Mouse (Mus musculus) limb, embryonic 12.5 days (tissue): ENCODE results near the gene Sgf29. TPM values are rescaled to one million over a fixed set of nuclear protein-coding genes. Genes with fewer than 3 reads are reported as not detected.
A peak's percentile ranks its signal among the peaks of the same experiment; 100 is the strongest.

ENCODE experiments used
- ATAC-seq: fragments of 200-750 bp; cut with Nextera tagmentation; 2 replicates; pipeline ENCODE4 v1.8.0; 2017; ENCODE audit warnings: low read depth, moderate TSS enrichment; ENCODE audit not compliant: insufficient number of reproducible peaks, insufficient read depth, low FRiP score, low TSS enrichment
- H3K27ac ChIP-seq: fragments of 300-500 bp; sonication (generic); 2 replicates; pipeline ENCODE4 v1.5.1; 2016; ENCODE audit warnings: mild to moderate bottlenecking, moderate library complexity
- H3K27me3 ChIP-seq: fragments of 300-500 bp; sonication (generic); 2 replicates; pipeline ENCODE4 v1.6.1; 2016; ENCODE audit warnings: mild to moderate bottlenecking, moderate library complexity
- H3K36me3 ChIP-seq: fragments of 300-500 bp; sonication (generic); 2 replicates; pipeline ENCODE4 v1.6.1; 2016; ENCODE audit warnings: mild to moderate bottlenecking, moderate library complexity
- H3K4me1 ChIP-seq: fragments of 300-500 bp; sonication (generic); replicated peaks from 2 replicates; pipeline ENCODE4 v1.6.1; 2016
- H3K4me2 ChIP-seq: fragments of 300-500 bp; sonication (generic); 2 replicates; pipeline ENCODE4 v1.6.1; 2016; ENCODE audit warnings: mild to moderate bottlenecking, moderate library complexity
- H3K4me3 ChIP-seq: fragments of 300-500 bp; sonication (generic); replicated peaks from 2 replicates; pipeline ENCODE4 v1.5.1; 2016; ENCODE audit warnings: mild to moderate bottlenecking
- H3K9ac ChIP-seq: fragments of 300-500 bp; sonication (generic); replicated peaks from 2 replicates; pipeline ENCODE4 v1.6.1; 2016; ENCODE audit warnings: mild to moderate bottlenecking, moderate library complexity
- H3K9me3 ChIP-seq: fragments of 300-500 bp; sonication (generic); 2 replicates; pipeline ENCODE4 v1.6.1; 2016; ENCODE audit warnings: mild to moderate bottlenecking, moderate library complexity
- WGBS: fragments of 180-500 bp; shearing (Covaris S2); methylation state at CpG from one replicate; pipeline ENCODE4 v1.1.7; 2016; 5-methylcytosine and 5-hydroxymethylcytosine counted together
- polyA plus RNA-seq: library from polyadenylated mRNA; unstranded; fragments of >200 nt; fragmentation: Nextera tagmentation; extraction: Ambion mirVana; gene quantifications from 2 replicates; pipeline ENCODE4 v1.2.1, GENCODE M21; 2016

Sgf29 gene
- 47.7 and 49.1 TPM in 2 replicates for polyA plus RNA-seq

DNA sequence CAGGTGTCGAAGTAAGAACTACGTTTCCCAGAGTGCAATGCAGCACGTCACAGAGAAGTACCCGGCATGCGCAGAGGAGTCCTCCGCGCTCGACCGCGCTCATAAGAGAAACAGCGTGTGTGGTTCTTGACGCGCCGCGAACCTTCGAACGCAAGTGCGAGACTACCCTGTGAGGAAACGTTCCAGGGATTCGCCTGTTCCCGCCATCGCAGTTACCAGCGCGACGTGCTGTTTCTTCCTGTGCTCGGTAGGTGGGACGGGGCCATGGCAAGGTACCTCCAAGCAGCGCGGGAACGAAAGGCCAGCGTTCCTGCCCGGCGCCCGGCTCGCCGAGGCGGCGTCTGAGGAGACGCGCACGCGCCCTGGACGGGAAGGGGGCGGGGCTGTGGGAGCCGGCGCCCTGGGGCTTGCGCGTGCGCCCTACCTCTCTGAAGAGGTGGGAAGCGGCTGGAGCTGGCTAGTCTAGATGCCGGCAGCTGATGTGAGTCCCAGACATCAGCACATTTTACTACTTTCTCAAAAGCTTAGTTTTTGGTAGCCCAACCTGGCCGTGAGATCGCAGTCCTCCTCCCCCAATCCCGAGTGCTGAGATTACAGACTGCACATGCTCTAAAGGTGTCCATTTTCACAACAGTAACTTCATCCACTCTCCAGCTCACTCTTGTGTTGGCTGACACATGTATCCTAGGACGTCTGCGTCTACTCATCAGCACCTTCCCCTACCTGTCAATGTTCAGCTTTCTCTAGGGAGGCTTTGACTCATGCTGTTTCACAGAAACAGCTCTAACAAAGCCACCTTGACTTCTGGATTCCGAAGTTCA is at the start of gene Sgf29:
Gene Sgf29, plus strand, starts transcription at position 79 of the 821 bp plus-strand sequence.
- Histone ChIP-seq H3K27ac (peak within 1 kb of the TSS; percentile 86), H3K9ac (peak within 1 kb of the TSS; percentile 57), H3K4me3 (peak within 1 kb of the TSS; percentile 56), H3K9me3 (no peaks in the 10 kb centered on the region), H3K4me1 (0 out of 2 replicates have a peak, but pooled peaks cover 10% of the 10 kb centered on the region), H3K4me2 (peak within 1 kb of the TSS; percentile 74), H3K27me3 (no peaks in the 10 kb centered on the region), H3K36me3 (no peaks in the 10 kb centered on the region)
- ATAC-seq, result peak; percentile 98
- WGBS, result 1% methylated on average over 57 of the region's 57 CpGs

- no peak overlapping the region for H3K4me3 ChIP-seq
- no peak overlapping the region for H3K9ac ChIP-seq
- H3K4me2 ChIP-seq, result no peak overlapping the region
- WGBS, result 47% methylated on average over 3 of the region's 5 CpGs
- H3K36me3 ChIP-seq, result no peaks in the 10 kb centered on the region
- no peaks in the 10 kb centered on the region for H3K4me1 ChIP-seq
- no peak overlapping the region for H3K27ac ChIP-seq
- ATAC-seq, result no peak
- no peaks in the 10 kb centered on the region for H3K27me3 ChIP-seq
- H3K9me3 ChIP-seq, result no peaks in the 10 kb centered on the region
These were observed 47.2 kb upstream of the Sgf29 start for GRCm38 (mm10) chr7:126601896-126602295.

DNA sequence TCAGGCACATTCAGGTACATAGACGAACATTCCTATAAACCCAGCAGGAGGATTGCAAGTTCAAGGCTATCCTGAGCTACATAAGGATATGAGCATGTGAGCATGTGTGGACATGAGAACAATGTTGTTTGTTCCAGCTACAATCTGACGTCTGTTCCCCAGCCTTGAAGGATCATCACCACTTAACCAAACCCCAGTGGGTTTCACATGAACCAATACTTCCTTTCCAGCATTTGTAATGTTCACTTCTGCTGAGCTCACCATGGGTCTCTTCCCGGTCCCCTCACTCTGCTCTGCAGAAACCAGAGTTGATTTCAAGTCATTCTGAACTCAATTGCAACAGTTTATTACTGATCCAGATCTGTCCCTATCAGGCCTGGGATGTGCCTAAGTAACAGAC is 46.5 kb upstream of the Sgf29 start:
- 78% methylated on average over 3 of the region's 3 CpGs for WGBS
- ATAC-seq, result no peak

DNA sequence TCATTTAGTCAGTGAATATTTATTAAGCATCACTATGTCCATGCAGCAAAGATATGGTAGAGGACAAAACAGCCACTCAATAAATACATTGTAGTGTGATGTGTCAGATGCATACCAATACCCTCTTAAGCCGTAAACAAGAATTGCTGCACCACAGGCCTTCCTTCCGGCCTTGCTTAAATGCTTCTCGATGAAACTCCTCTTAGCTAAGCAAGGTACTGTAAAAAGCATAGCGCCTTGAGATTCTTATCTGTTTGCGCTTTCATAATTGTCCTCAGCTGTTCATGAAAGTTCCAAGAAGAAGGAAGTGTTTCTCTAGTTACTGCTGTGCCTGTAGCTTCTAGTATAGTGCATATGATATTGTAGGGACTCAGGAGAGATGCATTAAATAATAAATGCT is 42.5 kb upstream of the Sgf29 start:
- Histone ChIP-seq H3K9ac (no peak overlapping the region), H3K4me2 (no peak overlapping the region), H3K4me1 (no peaks in the 10 kb centered on the region), H3K27ac (no peak overlapping the region), H3K36me3 (no peaks in the 10 kb centered on the region), H3K9me3 (no peaks in the 10 kb centered on the region), H3K27me3 (no peaks in the 10 kb centered on the region; the same call in 1 of the 2 replicates), H3K4me3 (no peak overlapping the region)
- 72% methylated on average over 5 of the region's 5 CpGs for WGBS
- ATAC-seq, result no peak

More for the DNA sequence above, 46.5 kb upstream of the Sgf29 start:
- no peak overlapping the region for H3K4me2 ChIP-seq
- no peaks in the 10 kb centered on the region for H3K4me1 ChIP-seq
- H3K36me3 ChIP-seq, result no peaks in the 10 kb centered on the region
- H3K27me3 ChIP-seq, result no peaks in the 10 kb centered on the region
- no peak overlapping the region for H3K27ac ChIP-seq
- H3K4me3 ChIP-seq, result no peak overlapping the region
- H3K9ac ChIP-seq, result no peak overlapping the region
- no peaks in the 10 kb centered on the region for H3K9me3 ChIP-seq

GRCm38 (mm10) chr7:126607064-126607463 is 42.0 kb upstream of the Sgf29 start:
- no peak for ATAC-seq
- Histone ChIP-seq H3K36me3 (no peaks in the 10 kb centered on the region), H3K4me2 (no peak overlapping the region), H3K4me3 (no peak overlapping the region), H3K4me1 (no peaks in the 10 kb centered on the region), H3K9ac (no peak overlapping the region), H3K9me3 (no peaks in the 10 kb centered on the region), H3K27me3 (no peaks in the 10 kb centered on the region; the same call in 1 of the 2 replicates), H3K27ac (no peak overlapping the region)
- WGBS, result 73% methylated on average over 3 of the region's 3 CpGs

- Histone ChIP-seq H3K4me1 (no peaks in the 10 kb centered on the region), H3K27ac (no peak overlapping the region)
These were observed 41.3 kb upstream of the Sgf29 start for GRCm38 (mm10) chr7:126607796-126608195.

GRCm38 (mm10) chr7:126612736-126613135 is 36.4 kb upstream of the Sgf29 start:
- Histone ChIP-seq H3K4me2 (no peak overlapping the region), H3K27me3 (no peaks in the 10 kb centered on the region; the same call in 1 of the 2 replicates), H3K27ac (no peak overlapping the region), H3K4me3 (no peak overlapping the region), H3K9ac (no peak overlapping the region), H3K36me3 (no peaks in the 10 kb centered on the region), H3K4me1 (no peaks in the 10 kb centered on the region), H3K9me3 (no peaks in the 10 kb centered on the region)
- 75% methylated on average over 3 of the region's 3 CpGs for WGBS
- no peak for ATAC-seq

More at GRCm38 (mm10) chr7:126607796-126608195, 41.3 kb upstream of the Sgf29 start:
- H3K4me3 ChIP-seq, result no peak overlapping the region
- ATAC-seq, result no peak
- no peaks in the 10 kb centered on the region for H3K9me3 ChIP-seq
- H3K27me3 ChIP-seq, result no peaks in the 10 kb centered on the region; the same call in 1 of the 2 replicates
- H3K4me2 ChIP-seq, result no peak overlapping the region
- WGBS, result 86% methylated on average over 5 of the region's 5 CpGs
- no peak overlapping the region for H3K9ac ChIP-seq
- no peaks in the 10 kb centered on the region for H3K36me3 ChIP-seq

GRCm38 (mm10) chr7:126616707-126617106 is 32.4 kb upstream of the Sgf29 start:
- 70% methylated on average over 3 of the region's 3 CpGs for WGBS
- Histone ChIP-seq H3K27ac (no peak overlapping the region), H3K36me3 (no peaks in the 10 kb centered on the region), H3K4me2 (no peak overlapping the region), H3K27me3 (no peaks in the 10 kb centered on the region), H3K9me3 (no peaks in the 10 kb centered on the region), H3K4me3 (no peak overlapping the region), H3K4me1 (no peaks in the 10 kb centered on the region), H3K9ac (no peak overlapping the region)
- no peak for ATAC-seq

GRCm38 (mm10) chr7:126619559-126620275 is 29.4 kb upstream of the Sgf29 start:
- H3K27ac ChIP-seq, result no peak overlapping the region

DNA sequence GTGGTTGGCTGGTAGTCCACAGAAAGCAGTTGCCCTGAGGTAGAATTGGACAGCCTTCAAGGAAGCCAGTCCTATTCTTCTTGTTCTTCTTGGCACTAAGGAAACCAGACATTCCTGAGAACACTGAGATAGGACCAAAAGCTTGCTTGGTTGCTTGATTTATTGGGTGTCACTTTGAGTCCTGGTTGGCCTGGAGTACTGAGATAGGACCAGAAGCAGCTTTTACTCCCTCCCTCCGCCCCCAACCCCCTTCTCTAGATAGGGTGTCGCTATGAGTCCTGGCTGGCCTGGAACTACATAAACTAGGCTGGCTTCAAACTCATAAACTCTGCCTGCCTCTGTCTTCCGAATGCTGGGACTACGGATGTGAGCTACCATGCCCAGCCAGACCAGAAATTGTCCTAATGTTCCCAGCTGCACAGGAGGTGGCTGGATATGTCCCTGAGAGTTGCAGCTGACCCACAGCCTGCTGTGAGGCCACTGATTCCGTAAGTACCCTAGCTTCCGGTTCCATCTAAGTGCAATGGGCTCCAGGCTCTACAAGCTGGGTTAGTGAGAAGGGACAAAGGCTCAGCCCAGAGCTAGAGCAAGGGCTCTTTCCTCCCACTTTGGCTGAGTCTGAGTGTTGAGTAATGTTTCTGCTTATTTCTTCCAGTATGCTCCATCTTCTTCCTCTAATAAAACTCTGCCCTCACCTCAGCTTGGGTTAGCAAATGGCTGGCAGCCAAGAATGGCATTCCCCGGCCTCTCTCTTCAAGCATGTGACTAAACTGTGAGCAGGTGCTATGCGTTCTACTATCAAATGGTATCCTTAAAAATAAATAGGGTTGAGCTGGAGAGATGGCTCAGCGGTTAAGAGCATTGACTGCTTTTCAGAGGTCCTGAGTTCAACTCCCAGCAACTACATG is 27.4 kb upstream of the Sgf29 start:
- no peaks in the 10 kb centered on the region for H3K36me3 ChIP-seq
- no peak overlapping the region for H3K4me3 ChIP-seq
- 0 out of 2 replicates have a peak, but pooled peaks cover 4% of the 10 kb centered on the region for H3K4me1 ChIP-seq
- no peak for ATAC-seq
- no peak overlapping the region for H3K4me2 ChIP-seq
- H3K9me3 ChIP-seq, result no peaks in the 10 kb centered on the region
- H3K27me3 ChIP-seq, result no peaks in the 10 kb centered on the region
- no peak overlapping the region for H3K9ac ChIP-seq
- no peak overlapping the region for H3K27ac ChIP-seq
- WGBS, result 76% methylated on average over 9 of the region's 9 CpGs

More at GRCm38 (mm10) chr7:126619559-126620275, 29.4 kb upstream of the Sgf29 start:
- Histone ChIP-seq H3K4me3 (no peak overlapping the region), H3K9me3 (no peaks in the 10 kb centered on the region), H3K4me2 (no peak overlapping the region), H3K4me1 (0 out of 2 replicates have a peak, but pooled peaks cover 4% of the 10 kb centered on the region), H3K36me3 (no peaks in the 10 kb centered on the region), H3K9ac (no peak overlapping the region), H3K27me3 (no peaks in the 10 kb centered on the region)
- WGBS, result 82% methylated on average over 10 of the region's 10 CpGs
- no peak for ATAC-seq
